Mouse (Mus musculus) urinary bladder, adult 2 months (tissue): ENCODE results near the gene Fam13c. TPM values are rescaled to one million over a fixed set of nuclear protein-coding genes. Genes with fewer than 3 reads are reported as not detected.

ENCODE experiments used
- DNase-seq: peaks from one replicate; pipeline ENCODE4 v3.0.0; 2022; ENCODE audit warnings: low spot score
- polyA plus RNA-seq: library from polyadenylated mRNA; depleted of rRNA; stranded (reverse); fragments of >200 nt; gene quantifications from 2 replicates; pipeline ENCODE4 v1.2.3, GENCODE M21; 2012

The Fam13c gene
- polyA plus RNA-seq, 1 experiment: 11.5 TPM

DNA sequence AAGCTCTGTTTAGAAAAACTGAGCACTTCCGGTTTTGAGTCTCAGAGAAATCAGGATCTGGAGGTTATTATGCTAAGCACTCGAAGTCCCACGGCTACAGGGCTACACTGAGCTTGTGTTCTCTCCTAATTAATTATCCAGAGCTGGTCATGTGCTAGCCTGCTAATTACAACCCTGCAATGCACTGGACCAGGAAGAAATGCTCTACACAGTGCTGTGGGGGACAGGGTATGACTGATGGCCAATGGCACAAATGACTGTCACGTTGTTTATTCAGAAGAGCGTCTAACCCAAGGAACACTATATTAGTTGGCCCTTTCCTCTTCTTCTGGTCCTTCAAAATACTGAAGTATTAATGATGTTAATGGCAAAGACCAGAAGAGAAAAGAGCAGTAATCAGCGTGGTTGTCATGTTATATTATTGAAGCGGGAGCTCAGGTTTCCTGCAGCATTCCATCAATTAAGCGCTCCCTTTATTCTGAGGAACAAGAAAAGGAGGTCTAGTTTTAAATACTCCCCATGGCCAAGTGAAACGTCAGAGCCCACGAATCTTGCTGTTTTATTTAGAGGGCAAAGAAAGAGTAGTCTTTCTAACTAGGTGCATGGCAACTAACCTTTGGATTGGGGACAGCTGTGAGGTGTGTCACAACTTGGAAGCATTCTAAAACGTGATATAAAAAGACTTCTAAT is 18.4 kb downstream of the Fam13c start:
- DNase-seq: no peak

DNA sequence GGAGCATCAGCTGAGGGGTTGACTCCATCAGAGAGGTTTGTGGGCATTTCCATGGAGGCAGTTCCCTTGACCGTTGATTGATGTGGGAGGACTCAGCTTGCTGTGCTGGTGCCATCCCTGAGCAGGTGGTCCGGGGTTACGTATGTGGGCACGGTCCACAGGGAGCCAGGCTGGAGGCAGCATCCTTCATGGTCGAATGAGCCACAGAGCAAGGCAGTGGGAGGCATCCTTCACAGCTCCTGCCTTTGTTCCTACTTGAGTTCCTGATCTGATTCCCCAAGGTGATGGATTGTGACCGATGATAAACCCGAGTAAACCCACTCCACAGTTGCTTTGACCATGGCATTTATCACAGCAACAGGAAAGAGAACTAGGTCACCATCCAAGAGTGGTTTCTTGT is 25.4 kb downstream of the Fam13c start:
- DNase-seq: no peak

DNA sequence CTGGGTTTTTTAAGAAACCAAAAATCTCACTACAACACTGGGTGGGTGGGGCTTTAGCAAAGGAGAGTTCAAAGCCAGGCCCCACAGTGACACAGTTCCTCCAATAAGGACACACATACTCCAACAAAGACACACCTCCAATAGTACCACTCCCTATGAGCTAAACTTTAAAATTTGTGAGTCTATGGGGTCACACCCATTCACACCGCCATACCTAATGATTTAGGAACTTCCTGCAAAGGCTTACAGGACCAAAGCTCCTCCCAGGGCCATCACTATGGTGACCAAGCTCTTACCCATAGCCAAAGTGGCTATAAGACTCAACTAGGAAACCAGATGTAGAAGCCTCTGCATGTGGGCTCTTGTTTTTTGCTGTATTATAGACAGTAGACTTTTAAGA is 30.6 kb downstream of the Fam13c start:
- DNase-seq: no peak

DNA sequence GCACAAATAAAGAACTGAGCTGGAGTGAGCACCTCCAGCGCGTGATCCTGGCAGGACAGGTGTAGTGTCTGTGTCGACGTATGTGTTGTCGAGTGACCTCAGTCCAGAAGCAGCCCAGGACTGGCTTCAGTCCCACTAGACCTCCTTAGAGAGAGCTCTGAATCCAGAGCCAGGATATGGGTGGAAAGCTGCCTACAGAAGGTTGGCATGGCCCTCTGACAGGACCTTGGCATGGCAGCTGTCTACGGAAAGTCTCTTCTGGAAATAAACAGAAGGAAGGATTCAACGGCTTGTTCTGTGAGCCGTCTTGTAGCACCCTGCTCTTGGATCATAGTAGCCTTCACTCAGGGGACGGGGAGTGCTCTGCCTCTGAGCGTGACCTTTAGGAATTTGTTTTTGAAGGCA is 37.5 kb downstream of the Fam13c start:
- no peak for DNase-seq

DNA sequence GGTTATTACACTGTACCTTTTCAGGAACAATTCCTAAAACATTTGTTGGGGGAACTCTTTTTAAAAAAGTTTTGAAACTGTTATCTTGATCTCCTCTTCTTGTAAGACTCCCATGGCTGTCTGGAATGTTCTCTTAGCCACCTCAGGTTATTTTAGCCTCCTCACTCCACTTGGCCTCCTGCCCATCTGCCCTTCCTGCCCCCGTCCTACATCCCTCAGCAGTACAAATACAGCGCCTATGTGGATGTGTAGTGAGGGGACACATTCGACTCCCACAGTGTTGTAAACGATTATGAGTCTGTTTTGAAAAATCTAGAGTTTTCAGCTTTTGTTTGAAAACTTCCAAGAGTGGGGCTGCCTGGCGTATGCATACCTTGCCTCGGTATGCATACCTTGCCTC is 43.5 kb downstream of the Fam13c start:
- no peak for DNase-seq

DNA sequence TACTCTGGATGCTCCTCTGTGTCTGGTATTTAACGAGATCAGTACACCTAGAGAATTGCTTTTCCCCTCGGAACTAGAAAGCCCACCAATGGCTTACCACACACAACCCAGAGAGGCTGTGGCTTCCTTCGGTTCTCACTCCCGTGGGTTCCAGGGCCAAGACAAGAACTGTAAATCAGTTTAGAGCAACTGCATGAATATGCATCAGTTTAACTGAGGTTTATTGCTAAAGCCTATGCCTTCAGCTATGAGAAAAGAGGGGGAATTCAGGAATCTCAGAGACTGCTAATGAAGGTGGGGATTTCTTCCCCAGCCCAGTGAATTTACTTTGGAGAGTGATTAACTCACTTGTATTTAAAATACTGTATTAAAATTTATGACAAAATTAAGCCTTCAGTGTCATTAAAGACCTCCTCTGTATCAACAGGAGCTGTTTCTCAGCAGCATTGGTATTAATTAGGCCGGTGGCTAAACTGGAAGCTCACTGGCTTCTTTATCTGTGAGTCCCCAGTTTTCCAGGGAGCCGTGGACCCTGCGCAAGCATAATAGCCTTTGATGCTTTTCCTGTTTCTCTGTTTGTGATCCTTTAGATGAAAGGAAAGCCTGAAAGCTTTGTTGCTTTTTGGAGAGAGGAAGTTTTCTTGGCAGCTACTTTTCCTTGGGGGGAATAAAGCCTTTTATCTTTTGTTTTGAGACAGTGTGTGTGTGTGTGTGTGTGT is 44.4 kb downstream of the Fam13c start:
- DNase-seq: no peak

DNA sequence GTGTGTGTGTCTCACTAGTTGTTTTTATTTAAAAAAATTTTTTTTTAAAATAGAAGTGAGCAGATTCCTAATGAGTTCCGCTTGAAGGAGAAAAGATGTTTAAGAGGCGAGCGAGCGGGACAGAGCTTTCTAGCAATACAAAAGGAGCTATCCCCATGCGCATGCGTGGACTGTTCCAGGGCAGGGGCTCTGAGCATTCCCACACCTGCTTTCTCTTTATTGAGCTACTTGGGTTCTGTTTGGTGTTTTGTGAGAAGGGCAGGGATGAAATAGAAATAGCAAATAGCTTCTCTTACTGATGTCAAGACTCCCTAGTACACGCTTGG is 45.0 kb downstream of the Fam13c start:
- DNase-seq: no peak

DNA sequence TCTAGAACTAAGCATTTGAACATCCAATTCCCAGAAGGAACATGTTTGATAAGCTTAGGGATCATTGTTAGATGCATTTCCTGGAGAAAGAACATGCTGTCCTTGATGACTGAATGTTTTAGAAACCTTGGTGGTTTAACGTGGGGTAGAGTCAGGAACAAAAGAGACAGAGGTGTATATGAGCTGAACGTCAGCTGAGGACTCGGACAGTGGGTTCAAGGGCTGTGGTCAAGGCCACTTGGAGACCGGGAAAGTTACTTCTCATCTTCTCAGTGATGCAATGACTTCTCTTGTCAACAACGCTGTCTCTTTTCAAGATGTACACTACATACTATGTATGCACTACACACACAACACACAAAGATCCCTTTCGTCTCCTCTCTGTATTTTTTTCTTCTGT is 46.4 kb downstream of the Fam13c start:
- no peak for DNase-seq

DNA sequence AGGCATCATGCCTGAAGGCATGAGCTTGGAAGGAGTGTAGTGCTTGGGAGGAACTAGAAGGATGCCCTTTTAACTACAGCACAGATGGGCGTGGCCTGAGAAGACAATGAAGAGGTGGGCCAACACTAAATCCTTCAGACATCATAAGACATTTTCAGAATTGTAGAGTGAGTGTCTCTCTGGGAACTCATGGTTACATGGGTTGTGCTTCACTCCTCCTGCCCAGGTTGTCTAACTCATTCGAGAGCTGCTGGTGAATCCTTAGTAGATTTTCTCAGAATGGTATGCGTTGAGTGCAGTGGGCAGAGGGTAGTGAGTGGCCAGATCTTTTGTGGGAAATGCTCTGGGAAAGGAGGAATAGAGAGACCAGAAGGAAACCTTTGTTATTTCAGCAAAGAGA is 53.6 kb downstream of the Fam13c start:
- no peak for DNase-seq

DNA sequence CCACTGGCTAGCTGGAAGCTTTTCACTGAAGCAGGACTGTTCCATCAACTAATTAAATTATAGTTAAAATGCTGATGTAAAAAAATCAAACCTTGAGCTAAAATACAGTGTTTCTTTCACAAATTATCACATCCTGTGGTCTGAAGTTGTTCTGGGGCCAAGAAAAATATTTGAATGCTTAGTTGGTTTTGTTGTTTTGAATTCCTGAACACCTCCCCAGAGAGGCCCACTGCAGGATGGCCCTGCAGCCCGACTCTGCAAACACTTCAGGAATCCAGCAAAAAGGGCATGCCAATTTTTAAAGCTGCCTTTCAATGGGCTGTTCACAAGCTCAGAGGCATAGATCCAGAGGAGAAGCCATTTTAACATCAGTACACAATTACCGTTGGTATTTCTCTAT is 54.2 kb downstream of the Fam13c start:
- DNase-seq: no peak

DNA sequence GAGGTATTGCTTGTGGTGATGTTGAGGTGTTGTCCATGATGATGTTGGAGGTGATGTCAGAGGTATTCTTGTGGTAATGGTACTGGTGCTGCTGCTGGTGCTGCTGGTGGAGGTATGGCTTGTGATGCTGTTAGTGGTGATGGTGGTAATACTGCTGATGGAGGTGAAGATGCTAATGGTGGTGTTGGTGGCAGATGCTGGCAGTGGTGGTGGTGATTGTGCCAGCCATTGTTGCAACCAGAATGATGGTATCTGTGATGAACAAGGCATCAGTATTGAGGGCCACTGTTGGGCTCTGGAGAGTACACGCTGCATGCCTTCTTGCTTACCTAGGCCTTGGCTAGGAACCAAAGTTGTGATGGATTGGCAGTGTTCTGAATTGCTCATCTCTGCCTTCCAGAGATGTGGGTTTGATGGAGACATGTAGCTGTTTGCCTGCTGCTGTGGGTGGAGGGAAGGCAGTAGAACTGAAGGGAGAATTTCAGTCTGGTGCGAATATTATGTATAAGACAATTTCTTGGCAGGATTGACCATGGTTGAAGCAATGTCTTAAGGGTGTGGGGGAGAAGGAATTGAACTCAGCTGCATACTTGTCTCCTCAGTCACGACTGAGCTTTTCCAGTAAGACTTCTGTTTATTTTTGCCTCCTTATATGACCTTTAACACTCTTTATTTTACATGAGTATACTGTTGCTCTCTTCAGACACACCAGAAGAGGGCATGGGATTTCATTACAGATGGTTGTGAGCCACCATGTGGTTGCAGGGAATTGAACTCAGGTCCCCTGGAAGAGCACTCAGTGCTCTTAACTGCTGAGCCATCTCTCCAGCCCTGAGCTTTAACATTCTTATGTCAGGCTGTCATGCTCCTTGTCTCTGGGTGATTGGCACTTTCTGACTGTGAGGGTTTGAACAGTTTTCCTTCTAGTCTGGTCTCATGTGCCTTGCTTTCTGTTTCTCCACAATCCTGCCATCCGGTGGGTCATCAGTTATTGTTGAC is 55.1 kb downstream of the Fam13c start:
- no peak for DNase-seq

DNA sequence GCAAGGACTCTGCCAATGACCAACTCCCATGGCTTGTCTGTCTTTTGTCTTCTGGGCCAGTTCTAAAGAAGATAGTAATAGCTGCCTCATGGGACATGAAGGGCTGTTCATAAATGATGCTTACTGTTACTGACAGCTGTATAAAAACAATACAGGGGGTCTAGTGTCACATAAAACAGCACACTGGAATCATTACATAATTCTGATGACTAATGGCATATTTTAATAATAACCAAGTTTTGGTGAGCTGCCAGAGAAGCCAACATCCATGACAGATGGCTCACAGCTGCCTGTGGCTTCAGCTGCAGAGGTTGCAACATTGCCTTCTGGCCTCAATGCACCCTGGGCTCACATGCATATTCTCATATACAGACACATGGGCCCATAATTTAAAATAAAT is 56.7 kb downstream of the Fam13c start:
- DNase-seq: no peak

DNA sequence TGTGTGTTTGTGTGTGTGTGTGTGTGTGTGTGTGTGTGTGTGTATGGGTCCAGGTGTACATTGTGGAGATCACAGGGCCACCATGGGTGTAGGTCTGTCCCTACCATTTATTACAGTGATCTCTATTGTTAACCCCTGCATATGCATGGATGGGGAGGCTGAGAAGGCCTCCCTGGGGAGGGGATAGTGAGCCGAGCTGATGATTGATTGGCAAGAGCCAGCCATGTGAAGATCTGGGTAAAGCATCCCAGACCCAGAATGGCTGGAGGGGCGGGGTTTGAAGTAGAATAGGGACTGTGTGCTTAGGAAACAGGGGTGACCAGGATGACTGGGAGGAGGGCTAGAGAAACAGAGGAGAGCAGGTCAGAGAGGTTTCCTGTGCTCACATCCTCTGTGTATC is 58.0 kb downstream of the Fam13c start:
- DNase-seq: no peak

DNA sequence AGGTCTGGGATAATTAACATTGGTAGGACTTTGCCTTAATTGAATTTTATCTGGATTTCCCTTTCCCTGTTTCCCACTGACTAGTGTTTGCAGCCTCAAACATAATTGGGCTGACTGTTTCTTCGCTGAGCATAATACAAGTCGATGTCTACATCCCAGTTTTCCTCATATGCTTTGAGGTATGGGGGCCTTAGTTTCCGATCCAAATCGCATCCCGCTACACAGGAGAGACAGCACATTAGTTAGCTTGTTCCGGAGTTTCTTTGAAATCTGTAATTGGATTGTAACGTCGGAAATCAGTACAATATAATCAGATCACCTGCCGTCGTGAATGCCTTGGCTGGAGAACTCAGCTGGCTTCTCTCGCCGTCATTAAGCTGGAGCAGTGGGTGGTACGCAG is 59.0 kb downstream of the Fam13c start:
- DNase-seq: no peak

DNA sequence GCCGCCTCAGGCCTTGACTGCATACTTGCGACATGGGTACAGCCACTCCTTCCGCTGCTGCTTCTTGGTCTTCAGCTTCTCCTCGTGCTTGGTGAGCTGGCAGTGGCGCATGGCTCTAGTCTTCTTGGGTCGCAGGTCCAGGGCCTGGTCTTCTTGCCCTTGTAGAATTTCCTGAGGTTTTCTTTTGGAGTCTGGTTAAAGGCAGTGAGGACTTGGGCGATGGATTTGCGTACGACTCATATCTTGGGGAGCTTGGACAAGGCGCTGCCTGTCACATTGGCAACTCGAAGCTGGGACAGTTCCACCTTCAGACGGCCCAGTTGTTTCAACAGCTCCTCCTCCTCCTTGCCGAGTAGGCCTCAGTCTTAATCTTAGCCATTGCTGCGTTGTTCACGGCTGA is 64.6 kb downstream of the Fam13c start:
- no peak for DNase-seq

DNA sequence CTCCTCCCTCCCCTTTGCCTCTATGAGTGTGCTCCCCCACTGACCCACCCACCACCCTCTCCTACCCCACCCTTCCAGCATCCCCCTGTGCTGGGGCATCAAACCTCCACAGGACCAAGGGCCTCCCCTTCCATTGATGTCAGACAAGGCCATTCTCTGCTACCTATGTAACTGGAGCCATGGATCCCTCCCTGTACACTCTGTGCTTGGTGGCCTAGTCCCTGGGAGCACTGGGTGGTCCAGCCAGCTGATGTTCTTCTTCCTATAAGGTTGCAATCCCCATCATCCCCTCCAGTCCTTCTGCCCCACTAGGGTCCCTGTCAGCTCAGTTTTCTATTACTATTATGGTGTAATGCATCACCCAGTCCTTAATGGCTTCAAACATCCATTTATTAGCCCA is 65.1 kb downstream of the Fam13c start:
- no peak for DNase-seq

DNA sequence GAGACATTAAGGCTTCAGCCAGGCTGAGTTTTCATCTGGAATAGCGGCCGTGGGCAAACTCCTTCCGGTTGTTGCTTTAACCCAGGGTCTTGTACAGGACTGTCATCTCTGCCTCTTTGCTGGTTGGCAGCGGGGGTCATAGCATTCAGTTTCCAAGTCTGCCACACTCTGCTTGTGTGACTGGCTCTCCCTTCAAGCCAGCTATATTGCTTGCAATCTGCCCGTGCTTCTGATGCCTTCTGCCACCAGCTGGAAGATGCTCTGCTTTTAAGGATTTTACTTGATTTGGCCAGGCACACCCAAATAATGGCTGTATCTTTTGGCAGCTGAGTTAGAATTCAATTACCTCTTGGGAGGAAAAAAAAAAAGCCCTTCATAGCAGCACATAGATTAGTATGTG is 65.6 kb downstream of the Fam13c start:
- no peak for DNase-seq

DNA sequence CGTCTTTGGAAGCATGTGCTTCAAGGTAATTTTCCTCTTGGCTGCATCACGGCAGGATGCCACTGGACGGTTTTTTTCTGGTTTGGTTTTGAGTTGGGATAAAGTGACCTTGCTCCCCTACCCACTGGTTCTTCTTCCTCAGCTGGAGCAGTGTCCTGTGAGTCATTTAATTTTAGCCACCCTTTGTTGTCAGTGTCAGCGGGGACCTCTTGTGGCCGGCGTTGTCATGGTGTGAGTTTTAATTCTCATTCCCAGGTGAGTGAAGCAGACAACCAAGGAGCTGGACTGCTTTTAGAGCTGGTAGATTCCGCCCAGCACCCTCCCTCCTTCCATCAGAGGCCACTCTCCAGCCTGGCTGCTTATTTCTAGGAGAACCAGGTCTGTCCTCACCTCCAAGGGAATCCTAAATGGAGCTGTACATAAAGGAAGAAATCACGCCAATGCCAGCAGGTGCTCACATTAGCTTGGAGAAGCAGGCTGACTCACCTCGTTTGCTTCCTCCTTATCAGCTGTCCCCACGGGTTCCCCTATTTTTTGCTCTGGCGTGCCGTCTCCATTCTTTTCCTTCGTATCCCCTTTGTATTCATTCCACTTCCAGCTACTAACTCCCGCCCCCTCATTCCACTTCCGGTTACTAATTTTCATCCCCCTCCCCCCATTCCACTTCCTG is 66.4 kb downstream of the Fam13c start:
- no peak for DNase-seq

DNA sequence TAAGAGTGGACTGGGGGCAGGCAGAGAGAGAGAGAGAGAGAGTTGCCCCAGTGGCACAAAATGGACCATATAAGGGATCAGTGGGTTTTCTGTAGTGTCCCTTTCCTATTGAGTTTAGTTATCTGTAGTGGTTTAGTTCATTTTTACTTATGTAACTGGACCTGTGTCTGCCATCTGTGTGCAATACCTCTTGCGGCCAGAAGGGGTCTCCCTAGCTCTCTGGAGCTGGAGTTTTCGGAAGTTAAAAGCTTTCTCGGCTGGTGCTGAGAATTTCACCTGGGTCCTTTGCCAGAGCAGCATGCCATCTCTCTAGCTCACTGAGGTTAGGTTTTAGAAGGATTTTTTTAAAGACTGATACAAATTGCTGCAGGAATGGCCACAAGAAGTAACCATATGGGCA is 67.6 kb downstream of the Fam13c start:
- no peak for DNase-seq

DNA sequence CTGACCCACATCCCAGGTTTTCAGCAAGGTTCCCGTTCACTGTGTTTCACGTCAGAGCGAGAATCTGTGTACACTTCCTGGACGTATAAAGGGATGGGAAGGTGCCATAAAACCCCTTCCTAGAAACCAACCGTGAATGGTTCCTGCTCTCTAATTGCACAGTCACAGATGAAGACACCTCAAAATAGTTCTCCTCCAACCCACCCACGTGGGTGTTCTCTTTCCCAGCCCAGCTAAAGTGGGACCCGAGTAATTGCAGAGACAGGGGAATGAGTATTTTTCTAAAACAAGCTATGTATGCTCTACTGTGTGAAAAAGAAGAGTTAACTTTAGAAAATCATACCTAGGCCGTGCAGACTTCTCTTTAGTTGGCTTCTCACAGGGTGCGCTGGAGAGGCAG is 74.6 kb downstream of the Fam13c start:
- no peak for DNase-seq

DNA sequence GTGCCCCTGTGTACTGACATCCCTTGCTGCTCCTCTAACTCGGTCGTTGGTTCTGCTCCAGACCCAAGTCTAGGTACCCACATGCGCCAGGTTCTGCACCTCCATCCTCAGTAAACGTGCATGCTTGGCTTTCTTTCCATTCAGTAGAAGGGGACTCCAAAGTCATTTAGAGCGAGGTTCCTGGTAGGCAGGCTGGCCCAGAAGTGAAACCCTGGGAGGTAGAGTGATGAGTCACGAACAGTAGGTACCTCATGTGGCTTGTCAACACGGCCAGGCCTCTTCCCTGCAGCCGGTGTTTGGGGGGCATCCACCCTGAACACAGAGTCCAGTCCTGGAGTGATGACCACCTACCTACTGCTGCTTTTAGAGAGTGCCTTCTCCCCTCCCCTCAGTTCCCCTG is 76.4 kb downstream of the Fam13c start:
- DNase-seq: no peak

DNA sequence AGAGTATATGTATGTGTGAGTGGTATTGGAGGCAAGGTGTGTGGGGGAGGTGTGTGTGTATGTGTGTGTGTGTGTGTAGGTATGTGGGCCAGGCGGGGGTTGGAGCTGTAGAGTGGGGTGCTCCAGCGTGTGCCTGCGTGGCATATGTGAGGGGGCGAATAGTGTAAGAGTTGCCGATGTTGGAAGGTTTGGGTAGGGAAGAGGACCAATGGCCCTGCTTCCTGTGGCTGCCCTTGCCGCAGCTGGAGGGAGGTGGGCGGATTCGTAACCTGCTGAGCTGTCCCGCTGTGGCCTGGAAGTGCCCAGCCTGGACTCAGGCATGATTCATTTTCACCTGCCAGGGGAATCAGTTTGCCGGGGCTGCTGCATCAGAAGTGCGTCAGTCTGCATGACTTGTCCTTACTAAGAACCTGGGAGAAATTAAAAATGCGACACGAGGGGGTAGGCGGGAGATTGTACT is 79.4 kb downstream of the Fam13c start:
- DNase-seq: no peak
